Mouse (Mus musculus): Measurements from ENCODE around the gene Nfrkb. TPM values are rescaled to one million over a fixed set of nuclear protein-coding genes. Genes with fewer than 3 reads are reported as not detected.

Nfrkb gene
- 22.5 and 23.5 TPM in 2 replicates for polyA plus RNA-seq (2015; fragmentation: Nextera tagmentation; extraction: Ambion mirVana)

DNA sequence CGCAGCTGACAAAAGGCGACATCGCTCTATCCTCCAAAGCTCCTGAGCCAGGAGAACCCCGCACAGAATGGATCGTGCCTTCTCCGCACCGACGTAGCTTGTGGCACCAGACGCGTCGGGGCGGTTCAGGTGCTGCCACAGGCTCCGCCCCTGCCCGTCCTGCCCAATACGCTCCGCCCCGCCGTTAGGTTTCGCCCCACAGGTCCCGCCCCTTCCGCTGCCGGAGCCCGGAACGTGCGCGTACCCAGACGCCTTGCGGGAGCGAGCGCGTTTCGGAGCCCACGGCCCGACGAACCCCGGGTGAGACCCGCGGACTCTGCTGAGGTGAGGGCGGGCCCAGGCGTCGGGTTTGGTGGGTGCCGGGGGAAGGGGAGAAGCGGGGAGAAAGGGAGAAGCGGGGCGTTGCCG is at the start of gene Nfrkb:
Gene Nfrkb (plus strand): TSS at position 246 of the 408 bp plus-strand sequence.
- ATAC-seq: peak; percentile 98
- H3K4me1 ChIP-seq (ENCODE audit: control insufficient read depth, insufficient read depth, low read depth, low read length): peaks cover 13% of the 10 kb centered on the region

DNA sequence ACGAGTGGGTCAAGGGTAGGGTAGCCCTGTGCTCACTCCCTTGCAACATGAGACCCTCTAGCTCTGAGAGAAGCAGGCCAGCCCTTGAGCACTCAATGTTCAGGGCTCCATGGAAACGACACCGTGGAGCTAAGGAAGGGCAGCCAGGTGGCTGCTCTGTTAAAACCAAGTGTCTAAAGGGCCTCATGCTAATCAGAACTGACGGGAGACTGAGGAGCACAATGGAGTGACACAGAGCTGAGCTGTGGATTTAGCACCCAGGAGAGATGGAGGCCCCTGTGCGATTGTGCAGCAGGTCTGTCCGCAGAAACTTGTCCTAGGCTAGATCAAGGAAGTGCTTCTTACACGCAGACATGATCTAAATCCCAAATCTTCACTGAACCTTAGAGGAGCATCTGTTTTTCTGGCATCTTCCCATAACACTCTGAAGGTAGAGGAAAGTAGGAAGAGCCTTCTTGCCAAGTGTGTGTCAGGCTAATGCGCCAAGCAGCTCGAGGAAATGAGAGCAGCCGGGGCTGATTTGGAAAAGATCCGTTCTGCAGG is 41.6 kb upstream of the Nfrkb start:
- Histone ChIP-seq H3K4me3 (ENCODE audit: low read length) (no peak overlapping the region), H3K36me3 (ENCODE audit: control insufficient read depth, insufficient read depth, low read length) (peaks cover 2% of the 10 kb centered on the region; the same call in 1 of the 2 replicates), H3K4me2 (ENCODE audit: low read length) (no peak overlapping the region), H3K27me3 (replicated peaks; ENCODE audit: control insufficient read depth, insufficient read depth, low read length) (no peaks in the 10 kb centered on the region), H3K9ac (ENCODE audit: low read depth, low read length) (no peak overlapping the region), H3K4me1 (ENCODE audit: control insufficient read depth, insufficient read depth, low read depth, low read length) (no peaks in the 10 kb centered on the region), H3K9me3 (ENCODE audit: control insufficient read depth, low read length) (no peaks in the 10 kb centered on the region), H3K27ac (ENCODE audit: low read depth, low read length) (peak overlapping the region; percentile 20; the same call in 1 of the 2 replicates)
- 49% methylated on average over 11 of the region's 11 CpGs for WGBS
- peak; percentile 88 for ATAC-seq

More for the DNA sequence above, at the start of gene Nfrkb:
- Histone ChIP-seq H3K9ac (ENCODE audit: low read depth, low read length) (peak within 1 kb of the TSS; percentile 87), H3K9me3 (ENCODE audit: control insufficient read depth, low read length) (no peaks in the 10 kb centered on the region), H3K36me3 (ENCODE audit: control insufficient read depth, insufficient read depth, low read length) (peaks cover 4% of the 10 kb centered on the region), H3K27me3 (replicated peaks; ENCODE audit: control insufficient read depth, insufficient read depth, low read length) (no peaks in the 10 kb centered on the region), H3K27ac (ENCODE audit: low read depth, low read length) (peak within 1 kb of the TSS; percentile 76; the same call in 1 of the 2 replicates), H3K4me3 (ENCODE audit: low read length) (peak within 1 kb of the TSS; percentile 84), H3K4me2 (ENCODE audit: low read length) (peak within 1 kb of the TSS; percentile 78)
- under 1% methylated on average over 39 of the region's 46 CpGs for WGBS

DNA sequence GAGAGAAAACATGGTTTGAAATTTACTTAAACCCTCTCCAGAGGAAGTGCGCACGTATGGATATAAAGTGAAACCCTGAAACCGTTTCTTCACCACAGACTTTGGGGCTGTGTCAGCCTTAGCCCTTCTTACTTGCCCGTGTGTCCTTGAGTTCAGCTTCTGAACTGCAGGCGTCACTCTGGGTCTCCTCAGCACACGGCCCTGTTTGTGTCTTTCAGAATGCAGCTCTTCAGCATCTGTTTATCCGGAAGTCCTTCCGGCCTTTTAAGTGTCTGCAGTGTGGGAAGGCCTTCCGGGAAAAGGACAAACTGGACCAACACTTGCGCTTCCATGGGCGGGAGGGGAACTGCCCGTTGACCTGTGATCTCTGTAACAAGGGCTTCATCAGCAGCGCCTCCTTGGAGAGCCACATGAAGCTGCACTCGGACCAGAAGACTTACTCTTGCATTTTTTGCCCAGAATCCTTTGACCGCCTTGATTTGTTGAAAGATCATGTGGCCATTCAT is 39.4 kb upstream of the Nfrkb start:
- H3K9ac ChIP-seq (ENCODE audit: low read depth, low read length): no peak overlapping the region; the same call in 1 of the 2 replicates
- WGBS: 78% methylated on average over 15 of the region's 15 CpGs
- H3K9me3 ChIP-seq (ENCODE audit: control insufficient read depth, low read length): no peaks in the 10 kb centered on the region
- no peak overlapping the region for H3K4me2 ChIP-seq (ENCODE audit: low read length)
- no peak for ATAC-seq
- no peak overlapping the region for H3K4me3 ChIP-seq (ENCODE audit: low read length)
- H3K27me3 ChIP-seq (replicated peaks; ENCODE audit: control insufficient read depth, insufficient read depth, low read length): no peaks in the 10 kb centered on the region
- no peaks in the 10 kb centered on the region for H3K4me1 ChIP-seq (ENCODE audit: control insufficient read depth, insufficient read depth, low read depth, low read length)
- no peak overlapping the region for H3K27ac ChIP-seq (ENCODE audit: low read depth, low read length)
- no peaks in the 10 kb centered on the region; the same call in 1 of the 2 replicates for H3K36me3 ChIP-seq (ENCODE audit: control insufficient read depth, insufficient read depth, low read length)

DNA sequence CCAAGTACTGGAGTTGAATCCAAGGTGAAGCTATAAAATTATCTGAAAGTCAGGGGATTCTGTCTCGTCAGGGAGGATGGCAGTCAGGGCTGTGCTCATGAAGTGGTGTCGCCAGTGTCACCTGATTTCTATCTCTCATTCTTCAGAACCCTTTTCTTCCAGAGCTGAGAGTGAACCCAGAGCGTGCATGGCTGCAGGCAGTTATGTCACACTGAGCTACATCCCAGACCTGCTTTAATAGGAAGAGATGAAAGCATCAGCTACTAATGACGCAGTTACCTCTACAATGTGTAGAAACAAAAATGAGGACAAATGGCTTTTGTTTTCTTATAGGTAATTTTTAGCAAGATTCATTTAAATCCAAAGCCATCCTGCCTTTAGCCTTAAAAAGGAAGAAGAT is 37.5 kb upstream of the Nfrkb start:
- Histone ChIP-seq H3K27ac (ENCODE audit: low read depth, low read length) (no peak overlapping the region), H3K4me3 (ENCODE audit: low read length) (no peak overlapping the region), H3K9ac (ENCODE audit: low read depth, low read length) (no peak overlapping the region), H3K4me1 (ENCODE audit: control insufficient read depth, insufficient read depth, low read depth, low read length) (no peaks in the 10 kb centered on the region), H3K9me3 (ENCODE audit: control insufficient read depth, low read length) (no peaks in the 10 kb centered on the region), H3K4me2 (ENCODE audit: low read length) (no peak overlapping the region), H3K27me3 (replicated peaks; ENCODE audit: control insufficient read depth, insufficient read depth, low read length) (no peaks in the 10 kb centered on the region), H3K36me3 (ENCODE audit: control insufficient read depth, insufficient read depth, low read length) (no peaks in the 10 kb centered on the region; the same call in 1 of the 2 replicates)
- ATAC-seq: no peak
- WGBS: 66% methylated on average over 4 of the region's 4 CpGs

DNA sequence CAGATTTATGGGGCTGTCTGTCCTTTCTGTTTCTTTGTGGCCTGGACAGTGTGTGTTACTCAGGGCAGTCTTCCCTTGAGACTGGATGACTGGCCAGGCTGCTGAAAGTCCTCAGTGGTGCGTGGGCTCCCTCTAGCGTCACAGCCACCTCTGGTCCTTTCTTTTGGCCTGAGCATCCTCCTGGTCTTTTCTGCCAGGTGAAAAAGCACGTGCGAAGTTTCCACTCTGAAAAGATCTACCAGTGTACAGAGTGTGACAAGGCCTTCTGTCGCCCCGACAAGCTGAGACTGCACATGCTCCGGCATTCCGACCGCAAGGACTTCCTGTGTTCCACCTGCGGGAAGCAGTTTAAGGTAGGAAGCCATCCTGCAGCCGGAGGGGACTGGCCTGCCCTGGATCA is 37.1 kb upstream of the Nfrkb start:
- peak; percentile 76 for ATAC-seq
- Histone ChIP-seq H3K4me1 (ENCODE audit: control insufficient read depth, insufficient read depth, low read depth, low read length) (no peaks in the 10 kb centered on the region), H3K4me3 (ENCODE audit: low read length) (no peak overlapping the region), H3K9me3 (ENCODE audit: control insufficient read depth, low read length) (no peaks in the 10 kb centered on the region), H3K27me3 (replicated peaks; ENCODE audit: control insufficient read depth, insufficient read depth, low read length) (no peaks in the 10 kb centered on the region), H3K9ac (ENCODE audit: low read depth, low read length) (no peak overlapping the region), H3K36me3 (ENCODE audit: control insufficient read depth, insufficient read depth, low read length) (no peaks in the 10 kb centered on the region; the same call in 1 of the 2 replicates), H3K4me2 (ENCODE audit: low read length) (no peak overlapping the region), H3K27ac (ENCODE audit: low read depth, low read length) (no peak overlapping the region)
- WGBS: 70% methylated on average over 11 of the region's 11 CpGs

DNA sequence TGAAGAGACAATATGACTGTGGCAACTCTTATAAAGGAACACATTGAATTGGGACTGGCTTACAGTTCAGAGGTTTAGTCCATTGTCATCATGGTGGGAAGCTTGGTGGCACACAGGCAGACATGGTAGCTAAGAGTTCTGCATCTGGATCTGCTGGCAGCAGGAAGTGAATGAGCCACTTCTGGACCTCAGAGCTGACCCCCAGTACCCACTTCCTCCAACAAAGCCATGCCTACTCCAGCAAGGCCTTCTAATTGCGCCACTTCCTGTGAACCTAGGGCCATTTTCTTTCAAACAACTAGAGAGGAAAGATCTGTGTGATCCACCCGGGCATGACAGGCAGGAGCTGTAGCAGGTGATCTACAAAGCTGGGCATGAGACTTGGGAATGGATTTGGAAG is 33.3 kb upstream of the Nfrkb start:
- H3K4me2 ChIP-seq (ENCODE audit: low read length): no peak overlapping the region
- no peak overlapping the region for H3K4me3 ChIP-seq (ENCODE audit: low read length)
- peaks cover 12% of the 10 kb centered on the region for H3K36me3 ChIP-seq (ENCODE audit: control insufficient read depth, insufficient read depth, low read length)
- H3K4me1 ChIP-seq (ENCODE audit: control insufficient read depth, insufficient read depth, low read depth, low read length): no peaks in the 10 kb centered on the region
- no peak for ATAC-seq
- no peak overlapping the region for H3K9ac ChIP-seq (ENCODE audit: low read depth, low read length)
- no peaks in the 10 kb centered on the region for H3K9me3 ChIP-seq (ENCODE audit: control insufficient read depth, low read length)
- 90% methylated on average over 2 of the region's 2 CpGs for WGBS
- no peaks in the 10 kb centered on the region for H3K27me3 ChIP-seq (replicated peaks; ENCODE audit: control insufficient read depth, insufficient read depth, low read length)
- no peak overlapping the region for H3K27ac ChIP-seq (ENCODE audit: low read depth, low read length)

DNA sequence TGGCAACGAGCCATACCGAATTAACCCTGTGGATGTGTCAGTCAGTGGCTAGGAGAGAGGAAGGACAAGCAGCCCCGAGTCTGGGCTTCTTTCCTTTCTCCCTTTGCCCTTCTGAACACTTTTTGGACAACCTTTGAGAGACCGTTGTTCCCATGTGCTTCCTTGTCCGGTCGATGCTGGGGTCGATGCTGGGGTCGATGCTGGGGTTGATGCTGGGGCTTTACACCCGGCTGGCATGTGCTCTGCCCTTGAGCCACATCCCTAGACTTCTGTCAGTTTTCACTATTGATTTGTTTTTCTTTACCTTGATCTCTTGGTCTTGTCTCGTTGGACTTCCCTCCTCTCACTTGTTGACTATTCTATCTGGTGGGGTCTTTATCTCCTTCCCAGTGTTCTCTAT is 32.5 kb upstream of the Nfrkb start:
- no peak overlapping the region for H3K4me2 ChIP-seq (ENCODE audit: low read length)
- H3K9ac ChIP-seq (ENCODE audit: low read depth, low read length): no peak overlapping the region
- H3K4me1 ChIP-seq (ENCODE audit: control insufficient read depth, insufficient read depth, low read depth, low read length): no peaks in the 10 kb centered on the region
- no peak overlapping the region for H3K27ac ChIP-seq (ENCODE audit: low read depth, low read length)
- H3K27me3 ChIP-seq (replicated peaks; ENCODE audit: control insufficient read depth, insufficient read depth, low read length): no peaks in the 10 kb centered on the region
- no peaks in the 10 kb centered on the region for H3K9me3 ChIP-seq (ENCODE audit: control insufficient read depth, low read length)
- H3K36me3 ChIP-seq (ENCODE audit: control insufficient read depth, insufficient read depth, low read length): peaks cover 12% of the 10 kb centered on the region
- H3K4me3 ChIP-seq (ENCODE audit: low read length): no peak overlapping the region
- no peak for ATAC-seq
- WGBS: 91% methylated on average over 10 of the region's 10 CpGs

DNA sequence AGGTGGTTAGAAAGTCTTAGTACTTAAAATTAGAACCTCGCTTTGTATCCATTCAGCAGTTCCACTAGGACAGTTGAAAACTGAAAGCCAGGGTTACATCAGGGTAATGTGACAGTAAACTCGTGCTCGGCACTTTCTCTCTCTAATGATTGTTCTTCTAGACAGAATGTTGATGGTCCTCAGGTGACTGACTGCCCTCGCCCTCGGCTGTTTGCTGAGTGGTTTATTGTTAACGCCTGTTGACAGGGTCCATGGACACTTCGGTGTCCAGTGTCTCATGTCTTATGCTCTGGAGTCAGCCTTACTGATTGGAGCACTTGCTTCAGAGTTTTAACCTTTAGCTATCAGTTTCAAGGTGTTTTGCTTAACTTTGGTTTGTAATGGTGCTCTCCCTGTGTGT is 31.9 kb upstream of the Nfrkb start:
- WGBS: 90% methylated on average over 7 of the region's 7 CpGs
- no peak overlapping the region for H3K4me3 ChIP-seq (ENCODE audit: low read length)
- H3K4me2 ChIP-seq (ENCODE audit: low read length): no peak overlapping the region

DNA sequence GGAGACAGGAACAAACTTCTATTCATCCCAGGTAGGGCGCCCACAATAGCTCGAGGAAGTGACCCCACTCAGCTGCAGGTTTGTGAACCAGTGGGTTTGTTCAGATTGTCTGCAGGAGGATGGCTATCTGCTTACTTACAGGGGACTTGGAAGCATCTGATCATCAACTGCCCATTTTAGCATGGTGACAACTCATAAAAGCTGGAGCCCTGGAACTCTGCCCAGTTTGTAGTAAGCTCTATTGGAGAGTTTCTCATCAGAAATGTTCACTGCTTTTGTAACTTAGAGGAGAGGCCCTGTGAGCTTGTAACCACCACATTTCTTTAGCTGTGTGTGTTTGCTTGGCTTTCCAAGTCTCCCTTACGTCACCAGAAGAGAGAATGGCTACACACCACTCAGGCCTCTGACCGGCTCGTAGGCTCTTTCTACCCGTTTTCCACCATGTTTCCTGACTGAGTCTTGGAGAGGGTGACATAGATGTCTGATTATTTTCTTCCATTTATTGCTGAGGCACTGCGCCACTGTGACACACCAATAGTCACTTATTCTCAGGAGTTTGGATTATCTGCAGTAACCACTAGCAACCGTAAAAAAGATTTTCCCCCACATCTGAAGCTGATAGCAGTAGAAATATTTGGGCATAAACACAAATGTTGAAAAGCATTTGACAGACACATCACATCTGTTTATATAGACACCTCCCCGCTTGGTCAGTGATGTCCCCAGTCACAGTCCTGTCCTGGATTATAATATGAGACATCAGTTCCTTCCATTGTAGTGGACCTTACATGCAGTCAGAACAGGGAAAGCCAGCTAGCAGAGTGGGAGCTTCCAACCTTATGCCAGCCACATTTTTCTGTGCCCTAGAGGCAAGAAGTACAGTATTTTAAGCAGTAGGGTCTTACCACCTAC is 22.0 kb upstream of the Nfrkb start:
- WGBS: 86% methylated on average over 9 of the region's 9 CpGs
- H3K27me3 ChIP-seq (replicated peaks; ENCODE audit: control insufficient read depth, insufficient read depth, low read length): no peaks in the 10 kb centered on the region
- H3K9ac ChIP-seq (ENCODE audit: low read depth, low read length): no peak overlapping the region
- H3K9me3 ChIP-seq (ENCODE audit: control insufficient read depth, low read length): no peaks in the 10 kb centered on the region
- no peaks in the 10 kb centered on the region for H3K4me1 ChIP-seq (ENCODE audit: control insufficient read depth, insufficient read depth, low read depth, low read length)
- no peak overlapping the region for H3K4me3 ChIP-seq (ENCODE audit: low read length)
- H3K4me2 ChIP-seq (ENCODE audit: low read length): no peak overlapping the region
- H3K36me3 ChIP-seq (ENCODE audit: control insufficient read depth, insufficient read depth, low read length): peaks cover 10% of the 10 kb centered on the region
- ATAC-seq: no peak
- no peak overlapping the region for H3K27ac ChIP-seq (ENCODE audit: low read depth, low read length)

More for the DNA sequence above, 31.9 kb upstream of the Nfrkb start:
- Histone ChIP-seq H3K27me3 (replicated peaks; ENCODE audit: control insufficient read depth, insufficient read depth, low read length) (no peaks in the 10 kb centered on the region), H3K36me3 (ENCODE audit: control insufficient read depth, insufficient read depth, low read length) (peaks cover 15% of the 10 kb centered on the region), H3K9ac (ENCODE audit: low read depth, low read length) (no peak overlapping the region), H3K27ac (ENCODE audit: low read depth, low read length) (no peak overlapping the region), H3K9me3 (ENCODE audit: control insufficient read depth, low read length) (no peaks in the 10 kb centered on the region), H3K4me1 (ENCODE audit: control insufficient read depth, insufficient read depth, low read depth, low read length) (no peaks in the 10 kb centered on the region)
- ATAC-seq: no peak

All from hindbrain, embryonic 16.5 days (tissue).